Mouse (Mus musculus): Measurements from ENCODE around the gene Nxph3. TPM values are rescaled to one million over a fixed set of nuclear protein-coding genes. Genes with fewer than 3 reads are reported as not detected.

Gene Nxph3
- total and polyA plus RNA-seq, 3 experiments = 0.17 TPM; not detected in 2

- Histone ChIP-seq H3K9me3 (replicated peaks; ENCODE audit: low read length) (no peaks in the 10 kb centered on the region), H3K27me3 (replicated peaks) (peaks cover 87% of the 10 kb centered on the region)
Measured at GRCm38 (mm10) chr11:95546021-95546782, 31.8 kb upstream of the Nxph3 start.

GRCm38 (mm10) chr11:95544546-95545327 lies 30.4 kb upstream of the Nxph3 start:
- Histone ChIP-seq H3K9me3 (replicated peaks; ENCODE audit: low read length) (no peaks in the 10 kb centered on the region), H3K4me1 (ENCODE audit: control insufficient read depth in 1 of 2, insufficient read depth in 2 of 2) (no peaks in the 10 kb centered on the region), H3K4me3 (replicated peaks in 1 of 3; ENCODE audit: low read depth in 2 of 3, low read length in 2 of 3, poor library complexity in 1 of 3) (no peak overlapping the region), H3K4me2 (ENCODE audit: insufficient read depth, low read depth, poor library complexity, severe bottlenecking) (no peak overlapping the region), H3K36me3 (replicated peaks in 1 of 2; ENCODE audit: control insufficient read depth in 1 of 2, insufficient read depth in 1 of 2, low read length in 1 of 2) (no peaks in the 10 kb centered on the region), H3K27ac (ENCODE audit: insufficient read depth, low read depth) (no peak overlapping the region), H3K9ac (ENCODE audit: insufficient read depth, low read depth) (no peak overlapping the region), H3K27me3 (replicated peaks) (peaks cover 89% of the 10 kb centered on the region), H3K79me2 (replicated peaks; ENCODE audit: control insufficient read depth, extremely low read depth, insufficient read depth, poor library complexity, severe bottlenecking) (no peaks in the 10 kb centered on the region)
- no peak for TF ChIP-seq EP300 (IDR thresholded peaks at IDR 0.05; ENCODE audit: low read length)
- no peak for TF ChIP-seq ZC3H11A (IDR thresholded peaks at IDR 0.05; ENCODE audit: low read depth, low read length)
- TF ChIP-seq MAFK (IDR thresholded peaks at IDR 0.05; ENCODE audit: insufficient replicate concordance, low read length) = no peak
- TF ChIP-seq NELFE (IDR thresholded peaks at IDR 0.05; ENCODE audit: low read depth, low read length) = no peak
- no peak for TF ChIP-seq TCF12 (IDR thresholded peaks at IDR 0.05; ENCODE audit: low read depth, low read length)
- no peak for TF ChIP-seq SMC3 (IDR thresholded peaks at IDR 0.05; ENCODE audit: low read depth, low read length)
- no peak for TF ChIP-seq NRF1 (IDR thresholded peaks at IDR 0.05; ENCODE audit: low read depth, low read length)
- no peak for TF ChIP-seq USF2 (conservative IDR thresholded peaks at IDR 0.05; ENCODE audit: low read depth, low read length)
- dilution Hi-C loops (cut with MboI; ENCODE audit: extremely low pct_ligation_motif_present, extremely low pct_unique_long_range_greater_than_20kb, low sequenced_read_pairs) = no loop called here
- in situ Hi-C loops (cut with MboI; ENCODE audit: low pct_ligation_motif_present, low pct_unique_long_range_greater_than_20kb, low sequenced_read_pairs) = loop anchor here (10.0 kb wide), 1 partner anchor 210 kb away; no protein-coding TSS in a partner anchor
- DNase-seq (ENCODE audit: extremely low read depth) = no peak

More at GRCm38 (mm10) chr11:95546021-95546782, 31.8 kb upstream of the Nxph3 start:
- dilution Hi-C loops (cut with MboI; ENCODE audit: extremely low pct_ligation_motif_present, extremely low pct_unique_long_range_greater_than_20kb, low sequenced_read_pairs) = no loop called here
- Histone ChIP-seq H3K36me3 (replicated peaks in 1 of 2; ENCODE audit: control insufficient read depth in 1 of 2, insufficient read depth in 1 of 2, low read length in 1 of 2) (no peaks in the 10 kb centered on the region), H3K4me3 (replicated peaks in 1 of 3; ENCODE audit: low read depth in 2 of 3, low read length in 2 of 3, poor library complexity in 1 of 3) (no peak overlapping the region), H3K27ac (ENCODE audit: insufficient read depth, low read depth) (no peak overlapping the region), H3K9ac (ENCODE audit: insufficient read depth, low read depth) (no peak overlapping the region), H3K79me2 (replicated peaks; ENCODE audit: control insufficient read depth, extremely low read depth, insufficient read depth, poor library complexity, severe bottlenecking) (no peaks in the 10 kb centered on the region), H3K4me1 (ENCODE audit: control insufficient read depth in 1 of 2, insufficient read depth in 2 of 2) (no peaks in the 10 kb centered on the region), H3K4me2 (ENCODE audit: insufficient read depth, low read depth, poor library complexity, severe bottlenecking) (no peak overlapping the region)
- DNase-seq (ENCODE audit: extremely low read depth) = no peak
- in situ Hi-C loops (cut with MboI; ENCODE audit: low pct_ligation_motif_present, low pct_unique_long_range_greater_than_20kb, low sequenced_read_pairs) = loop anchor here (10.0 kb wide), 1 partner anchor 209 kb away; no protein-coding TSS in a partner anchor
- no peak for TF ChIP-seq JUND (conservative IDR thresholded peaks at IDR 0.05; ENCODE audit: low read depth, low read length)

Data from CH12.LX (cell line).